Mouse (Mus musculus) cortical plate, adult 2 months (tissue): ENCODE measurements around the gene Msl2.

Experiments used
- CTCF ChIP-seq: fragments of 200-500 bp; IDR thresholded peaks from 2 replicates; pipeline ENCODE4 v1.5.1; 2011; ENCODE audit warnings: mild to moderate bottlenecking, control low read depth, low read length; ENCODE audit not compliant: insufficient read depth; ENCODE audit errors: extremely low read depth
- POLR2A ChIP-seq: fragments of 200-500 bp; IDR thresholded peaks from 2 replicates; pipeline ENCODE4 v1.6.1; 2011; ENCODE audit warnings: mild to moderate bottlenecking, low read length, control low read depth; ENCODE audit not compliant: insufficient read depth; ENCODE audit errors: extremely low read depth

DNA sequence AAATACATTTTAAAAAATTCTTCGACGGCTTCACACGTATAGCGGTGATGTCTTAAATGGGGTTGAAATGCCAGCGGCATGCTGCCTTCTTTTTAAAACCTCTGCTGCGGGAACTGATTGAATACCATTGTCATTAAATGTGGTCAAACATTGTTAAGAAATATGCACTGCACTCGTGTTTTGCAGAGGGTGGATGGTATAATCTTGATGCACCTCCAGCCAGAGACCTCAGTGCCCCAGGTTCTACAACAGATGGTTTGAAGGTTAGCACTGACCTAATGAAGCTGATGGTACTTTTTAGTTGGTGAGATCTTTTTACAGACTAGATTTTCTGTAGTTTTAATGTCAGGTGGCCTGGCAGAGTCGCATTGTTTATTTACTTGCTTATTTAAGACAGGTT is 1.8 kb downstream of the Msl2 start:
- TF ChIP-seq POLR2A (no peak), CTCF (no peak)
